Comparison of ENCODE assay signal across 9 mouse cellular contexts in genomic region chr15:9608177-9608576, GRCm38 (mm10).
DNase-seq lines count a peak whose midpoint lies in the region; ATAC-seq and TF ChIP-seq lines count a peak whose summit lies in the region.
"Had no signal": no experiment of that assay in that cellular context is flagged by ENCODE, and none has a peak within 500 bp of the region (broad histone marks: within the 10 kb centered on the region; RNA-seq: fewer than 3 reads in every experiment).

No protein-coding gene starts in this region.

- H3K4me2 ChIP-seq in heart, embryonic 11.5 days, result no peak overlapping the region
- no peak overlapping the region for H3K4me2 ChIP-seq in midbrain, postnatal 0 days (ENCODE audit: low read depth, low read length, poor library complexity, severe bottlenecking)
- H3K4me2 ChIP-seq in midbrain, embryonic 13.5 days (replicated peaks), result no peak overlapping the region
- no peak overlapping the region for H3K4me2 ChIP-seq in forebrain, embryonic 12.5 days

- POLR2A ChIA-PET in Patski (lab: Charles Lee), result no interaction called here

- H3K9me3 ChIP-seq in heart, embryonic 11.5 days (replicated peaks; ENCODE audit: control insufficient read depth, low read length), result no peaks in the 10 kb centered on the region
- no peaks in the 10 kb centered on the region for H3K9me3 ChIP-seq in midbrain, postnatal 0 days (ENCODE audit: low read length)
- H3K9me3 ChIP-seq in midbrain, embryonic 13.5 days, result no peaks in the 10 kb centered on the region
- no peaks in the 10 kb centered on the region for H3K9me3 ChIP-seq in forebrain, embryonic 12.5 days

- CTCF ChIA-PET in Patski (lab: Charles Lee), result no interaction called here

- TF ChIP-seq CTCF in midbrain, postnatal 0 days (IDR thresholded peaks at IDR 0.05), result peak; percentile 55
- TF ChIP-seq CTCF in Patski (IDR thresholded peaks at IDR 0.05), result peak; percentile 55

- no peaks in the 10 kb centered on the region for H3K4me1 ChIP-seq in heart, embryonic 11.5 days (ENCODE audit: control insufficient read depth, insufficient read depth, low read length)
- no peaks in the 10 kb centered on the region for H3K4me1 ChIP-seq in midbrain, postnatal 0 days (ENCODE audit: insufficient read depth, low read length)
- H3K4me1 ChIP-seq in midbrain, embryonic 13.5 days (replicated peaks), result no peaks in the 10 kb centered on the region
- no peaks in the 10 kb centered on the region for H3K4me1 ChIP-seq in forebrain, embryonic 12.5 days

- ATAC-seq in heart, embryonic 11.5 days (replicated peaks; ENCODE audit: insufficient number of reproducible peaks, low FRiP score, low TSS enrichment), result no peak
- ATAC-seq in midbrain, postnatal 0 days (ENCODE audit: low FRiP score), result no peak
- ATAC-seq in midbrain, embryonic 13.5 days, result no peak
- no peak for ATAC-seq in Patski
- no peak for ATAC-seq in forebrain, embryonic 12.5 days (ENCODE audit: low FRiP score)

- H3K9ac ChIP-seq in heart, embryonic 11.5 days (ENCODE audit: low read depth, low read length), result no peak overlapping the region
- H3K9ac ChIP-seq in midbrain, postnatal 0 days (replicated peaks; ENCODE audit: low read length, poor library complexity, severe bottlenecking), result no peak overlapping the region
- no peak overlapping the region for H3K9ac ChIP-seq in midbrain, embryonic 13.5 days (replicated peaks)
- H3K9ac ChIP-seq in forebrain, embryonic 12.5 days, result no peak overlapping the region

- DNase-seq in heart, adult 8-10 months (ENCODE audit: low spot score), result peak; percentile 2
- no peak for DNase-seq in midbrain, postnatal 0 days (ENCODE audit: low spot score)
- no peak for DNase-seq in Patski (ENCODE audit: low read depth, low spot score)
- peak; percentile 25 for DNase-seq in lung, postnatal 36 days
- DNase-seq in spleen, postnatal 4 days (ENCODE audit: low spot score in 2 of 2), result no peak

- no peaks in the 10 kb centered on the region for H3K27me3 ChIP-seq in heart, embryonic 11.5 days (ENCODE audit: control insufficient read depth, insufficient read depth, low read length)
- no peaks in the 10 kb centered on the region for H3K27me3 ChIP-seq in midbrain, postnatal 0 days (ENCODE audit: insufficient read depth, low read length)
- no peaks in the 10 kb centered on the region for H3K27me3 ChIP-seq in midbrain, embryonic 13.5 days
- H3K27me3 ChIP-seq in Patski, result peaks cover 29% of the 10 kb centered on the region
- H3K27me3 ChIP-seq in forebrain, embryonic 12.5 days, result no peaks in the 10 kb centered on the region

- H3K4me3 ChIP-seq in heart, embryonic 11.5 days (ENCODE audit: low read depth, low read length), result no peak overlapping the region
- H3K4me3 ChIP-seq in midbrain, postnatal 0 days (ENCODE audit: low read depth, low read length), result no peak overlapping the region
- H3K4me3 ChIP-seq in midbrain, embryonic 13.5 days (replicated peaks), result no peak overlapping the region
- no peak overlapping the region for H3K4me3 ChIP-seq in forebrain, embryonic 12.5 days (replicated peaks)
- H3K4me3 ChIP-seq: myocyte had no signal

- no peaks in the 10 kb centered on the region for H3K36me3 ChIP-seq in heart, embryonic 11.5 days (ENCODE audit: control insufficient read depth, insufficient read depth, low read length)
- H3K36me3 ChIP-seq in midbrain, postnatal 0 days (ENCODE audit: insufficient read depth, low read length), result no peaks in the 10 kb centered on the region
- H3K36me3 ChIP-seq in midbrain, embryonic 13.5 days, result no peaks in the 10 kb centered on the region
- H3K36me3 ChIP-seq in forebrain, embryonic 12.5 days (replicated peaks), result no peaks in the 10 kb centered on the region

- H3K27ac ChIP-seq in heart, embryonic 11.5 days (ENCODE audit: low read depth, low read length), result no peak overlapping the region
- no peak overlapping the region for H3K27ac ChIP-seq in midbrain, postnatal 0 days (ENCODE audit: low read depth, low read length)
- no peak overlapping the region for H3K27ac ChIP-seq in midbrain, embryonic 13.5 days
- no peak overlapping the region for H3K27ac ChIP-seq in forebrain, embryonic 12.5 days

- in situ Hi-C loops in Patski (cut with MboI; ENCODE audit: low pct_unique_long_range_greater_than_20kb), result no loop called here

- 57% methylated on average over 4 of the region's 4 CpGs for WGBS in heart, embryonic 11.5 days (ENCODE audit: insufficient replicate concordance)
- WGBS in midbrain, postnatal 0 days, result 73% methylated on average over 4 of the region's 4 CpGs
- 80% methylated on average over 4 of the region's 4 CpGs for WGBS in midbrain, embryonic 13.5 days
- 79% methylated on average over 4 of the region's 4 CpGs for WGBS in forebrain, embryonic 12.5 days

Comparison
In these comparisons a context has a peak if more than half of its experiments do, and no peak if none do; other contexts are left out.
1. DNase-seq: peak in heart, adult 8-10 months (single experiment) and lung, postnatal 36 days (single experiment); none in midbrain, postnatal 0 days (single experiment), Patski (single experiment) and spleen, postnatal 4 days (0 of 2).